Mouse (Mus musculus): ENCODE data around the gene Rpl13. TPM values are rescaled to one million over a fixed set of nuclear protein-coding genes. Genes with fewer than 3 reads are reported as not detected.

Rpl13 gene
- polyA plus RNA-seq, 1 experiment, result 3,059 TPM

DNA sequence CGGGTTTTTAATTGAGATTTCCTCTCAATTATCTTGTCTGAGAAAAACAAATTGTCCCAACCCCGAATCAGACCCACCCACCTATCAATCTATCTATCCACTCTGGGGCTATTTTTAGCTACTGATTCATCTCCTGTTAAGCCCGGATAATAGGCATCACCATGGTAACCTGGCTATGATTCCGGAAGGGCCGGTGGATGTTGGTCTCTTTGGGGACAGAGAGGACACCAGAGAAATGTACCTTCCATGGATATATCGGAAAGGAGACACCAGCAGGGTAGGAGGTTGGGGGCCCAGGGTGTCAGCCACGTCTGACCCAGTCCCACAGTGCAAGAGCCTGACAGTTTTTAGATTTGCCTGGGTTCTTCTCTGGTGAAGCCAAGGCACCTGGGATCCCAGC lies 33.3 kb downstream of the Rpl13 start:
- H3K79me2 ChIP-seq (ENCODE audit: control insufficient read depth, insufficient read depth), result no peaks in the 10 kb centered on the region
- H3K27me3 ChIP-seq (ENCODE audit: control insufficient read depth, insufficient read depth, insufficient read length), result no peaks in the 10 kb centered on the region
- TF ChIP-seq CEBPB (IDR thresholded peaks at IDR 0.05; ENCODE audit: insufficient read depth, poor library complexity, severe bottlenecking) (no peak), POLR2A (IDR thresholded peaks at IDR 0.05; ENCODE audit: insufficient read length, low read depth) (no peak), TCF12 (IDR thresholded peaks at IDR 0.05; ENCODE audit: insufficient read depth, poor library complexity, severe bottlenecking) (no peak), USF1 (IDR thresholded peaks at IDR 0.05; ENCODE audit: low read depth) (no peak), SRF (IDR thresholded peaks at IDR 0.05; ENCODE audit: control insufficient read depth, insufficient read length, low read depth) (no peak), REST (IDR thresholded peaks at IDR 0.05; ENCODE audit: insufficient read depth, insufficient read length) (no peak), E2F4 (IDR thresholded peaks at IDR 0.05; ENCODE audit: insufficient read depth) (no peak), MYOD1 (IDR thresholded peaks at IDR 0.05; ENCODE audit: control insufficient read depth in 1 of 3, insufficient read length in 2 of 3, low read depth in 2 of 3) (no peak), TCF3 (IDR thresholded peaks at IDR 0.05; ENCODE audit: insufficient read length, low read depth) (no peak), MYOG (IDR thresholded peaks at IDR 0.05; ENCODE audit: control insufficient read depth in 1 of 3, insufficient read depth in 1 of 3, insufficient read length in 2 of 3, low read depth in 2 of 3) (no peak), MAX (IDR thresholded peaks at IDR 0.05; ENCODE audit: low read depth) (no peak), POLR2AphosphoS2 (IDR thresholded peaks at IDR 0.05; ENCODE audit: insufficient read length, low read depth) (no peak)
- no peaks in the 10 kb centered on the region for H3K36me3 ChIP-seq (ENCODE audit: control insufficient read depth, insufficient read depth)
- H3K4me2 ChIP-seq (ENCODE audit: low read depth), result peak overlapping the region; percentile 42
- no peak overlapping the region for H3ac ChIP-seq (ENCODE audit: control insufficient read depth, insufficient read length)
- no peak overlapping the region for H3K4me3 ChIP-seq

DNA sequence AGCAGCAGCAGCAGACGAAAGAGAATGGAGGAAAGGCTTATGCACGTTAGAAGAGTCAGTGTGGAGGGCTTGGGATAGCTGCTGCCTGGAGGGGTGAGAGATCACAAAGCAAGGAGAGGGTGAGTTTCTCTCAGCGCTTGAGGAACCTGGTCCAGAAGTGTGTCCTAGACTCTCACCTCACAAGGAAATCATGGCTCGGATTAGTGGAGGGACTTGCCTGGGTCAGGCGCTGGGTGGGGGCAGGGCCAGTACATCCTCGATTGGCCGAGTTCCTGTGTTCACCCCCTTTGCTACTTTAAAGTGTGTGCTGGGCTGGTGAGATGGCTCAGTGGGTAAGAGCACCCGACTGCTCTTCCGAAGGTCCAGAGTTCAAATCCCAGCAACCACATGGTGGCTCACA lies 33.7 kb downstream of the Rpl13 start:
- H3K4me2 ChIP-seq (ENCODE audit: low read depth), result peak overlapping the region; percentile 42

DNA sequence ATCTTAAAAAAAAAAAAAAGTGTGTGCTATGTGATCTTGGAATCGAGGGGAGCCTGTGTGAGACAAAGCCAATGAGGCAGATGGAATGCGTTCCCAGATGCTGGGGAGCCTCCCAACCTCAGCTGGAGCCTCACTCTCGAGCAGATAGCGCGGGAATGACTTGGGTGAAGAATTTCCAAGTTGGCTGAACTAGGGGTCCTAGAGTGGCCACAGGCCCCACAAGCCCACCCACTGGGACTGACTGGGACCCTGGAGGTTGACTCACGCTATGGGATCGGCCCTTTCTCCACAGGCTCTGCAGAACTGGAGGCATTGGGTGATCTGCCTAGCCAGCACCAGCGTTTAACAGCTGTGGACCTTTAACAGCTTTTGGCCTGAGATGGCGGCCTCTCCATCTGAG lies 34.1 kb downstream of the Rpl13 start:
- H3K4me2 ChIP-seq (ENCODE audit: low read depth), result no peak overlapping the region
- no peak for TF ChIP-seq MAX (IDR thresholded peaks at IDR 0.05; ENCODE audit: low read depth)
- TF ChIP-seq MYOG (IDR thresholded peaks at IDR 0.05; ENCODE audit: control insufficient read depth in 1 of 3, insufficient read depth in 1 of 3, insufficient read length in 2 of 3, low read depth in 2 of 3), result no peak
- TF ChIP-seq TCF3 (IDR thresholded peaks at IDR 0.05; ENCODE audit: insufficient read length, low read depth), result no peak
- H3K36me3 ChIP-seq (ENCODE audit: control insufficient read depth, insufficient read depth), result no peaks in the 10 kb centered on the region
- H3K27me3 ChIP-seq (ENCODE audit: control insufficient read depth, insufficient read depth, insufficient read length), result no peaks in the 10 kb centered on the region
- no peaks in the 10 kb centered on the region for H3K79me2 ChIP-seq (ENCODE audit: control insufficient read depth, insufficient read depth)
- H3K4me3 ChIP-seq, result no peak overlapping the region
- no peak overlapping the region for H3ac ChIP-seq (ENCODE audit: control insufficient read depth, insufficient read length)

More for the DNA sequence above, 33.7 kb downstream of the Rpl13 start:
- H3K36me3 ChIP-seq (ENCODE audit: control insufficient read depth, insufficient read depth), result no peaks in the 10 kb centered on the region
- no peak overlapping the region for H3ac ChIP-seq (ENCODE audit: control insufficient read depth, insufficient read length)
- TF ChIP-seq POLR2AphosphoS2 (IDR thresholded peaks at IDR 0.05; ENCODE audit: insufficient read length, low read depth), result no peak
- no peak for TF ChIP-seq SRF (IDR thresholded peaks at IDR 0.05; ENCODE audit: control insufficient read depth, insufficient read length, low read depth)
- TF ChIP-seq MAX (IDR thresholded peaks at IDR 0.05; ENCODE audit: low read depth), result no peak
- no peak for TF ChIP-seq TCF12 (IDR thresholded peaks at IDR 0.05; ENCODE audit: insufficient read depth, poor library complexity, severe bottlenecking)
- TF ChIP-seq USF1 (IDR thresholded peaks at IDR 0.05; ENCODE audit: low read depth), result no peak
- no peak for TF ChIP-seq POLR2A (IDR thresholded peaks at IDR 0.05; ENCODE audit: insufficient read length, low read depth)
- TF ChIP-seq CEBPB (IDR thresholded peaks at IDR 0.05; ENCODE audit: insufficient read depth, poor library complexity, severe bottlenecking), result no peak
- TF ChIP-seq MYOD1 (IDR thresholded peaks at IDR 0.05; ENCODE audit: control insufficient read depth in 1 of 3, insufficient read length in 2 of 3, low read depth in 2 of 3), result no peak
- no peak for TF ChIP-seq MYOG (IDR thresholded peaks at IDR 0.05; ENCODE audit: control insufficient read depth in 1 of 3, insufficient read depth in 1 of 3, insufficient read length in 2 of 3, low read depth in 2 of 3)
- TF ChIP-seq TCF3 (IDR thresholded peaks at IDR 0.05; ENCODE audit: insufficient read length, low read depth), result no peak
- no peak for TF ChIP-seq E2F4 (IDR thresholded peaks at IDR 0.05; ENCODE audit: insufficient read depth)
- TF ChIP-seq REST (IDR thresholded peaks at IDR 0.05; ENCODE audit: insufficient read depth, insufficient read length), result no peak
- no peaks in the 10 kb centered on the region for H3K79me2 ChIP-seq (ENCODE audit: control insufficient read depth, insufficient read depth)
- H3K4me3 ChIP-seq, result no peak overlapping the region
- no peaks in the 10 kb centered on the region for H3K27me3 ChIP-seq (ENCODE audit: control insufficient read depth, insufficient read depth, insufficient read length)

DNA sequence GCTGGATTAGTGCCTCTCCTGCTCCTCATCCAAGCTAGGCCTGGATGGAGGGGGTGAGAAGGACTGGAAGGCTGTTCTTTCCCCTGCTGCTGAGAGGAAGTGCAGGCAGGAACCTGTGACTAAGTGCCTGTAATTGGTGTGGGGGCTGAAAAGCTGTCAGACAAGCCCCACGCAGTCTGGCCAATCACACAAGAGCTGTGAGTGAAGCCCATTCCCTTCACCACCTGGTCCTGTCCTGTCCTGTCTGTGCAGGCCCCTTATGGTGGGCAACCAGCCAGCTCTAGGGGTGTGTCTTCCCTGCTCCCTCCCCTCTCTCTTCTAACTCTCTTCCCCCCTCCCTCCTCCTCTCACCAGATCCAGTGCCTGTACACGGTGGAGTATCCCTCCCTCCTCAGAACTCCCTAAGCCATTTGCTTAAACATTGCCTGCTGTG lies 35.5 kb downstream of the Rpl13 start:
- Histone ChIP-seq H3K36me3 (ENCODE audit: control insufficient read depth, insufficient read depth) (no peaks in the 10 kb centered on the region), H3K27me3 (ENCODE audit: control insufficient read depth, insufficient read depth, insufficient read length) (no peaks in the 10 kb centered on the region), H3ac (ENCODE audit: control insufficient read depth, insufficient read length) (no peak overlapping the region), H3K79me2 (ENCODE audit: control insufficient read depth, insufficient read depth) (no peaks in the 10 kb centered on the region), H3K4me2 (ENCODE audit: low read depth) (peak overlapping the region; percentile 30), H3K4me3 (no peak overlapping the region)
- TF ChIP-seq CEBPB (IDR thresholded peaks at IDR 0.05; ENCODE audit: insufficient read depth, poor library complexity, severe bottlenecking) (no peak), MAX (IDR thresholded peaks at IDR 0.05; ENCODE audit: low read depth) (no peak), MYOD1 (IDR thresholded peaks at IDR 0.05; ENCODE audit: control insufficient read depth in 1 of 3, insufficient read length in 2 of 3, low read depth in 2 of 3) (peak in 1 of 3 experiments; percentile 62), SRF (IDR thresholded peaks at IDR 0.05; ENCODE audit: control insufficient read depth, insufficient read length, low read depth) (no peak), POLR2A (IDR thresholded peaks at IDR 0.05; ENCODE audit: insufficient read length, low read depth) (peak; percentile 33)

DNA sequence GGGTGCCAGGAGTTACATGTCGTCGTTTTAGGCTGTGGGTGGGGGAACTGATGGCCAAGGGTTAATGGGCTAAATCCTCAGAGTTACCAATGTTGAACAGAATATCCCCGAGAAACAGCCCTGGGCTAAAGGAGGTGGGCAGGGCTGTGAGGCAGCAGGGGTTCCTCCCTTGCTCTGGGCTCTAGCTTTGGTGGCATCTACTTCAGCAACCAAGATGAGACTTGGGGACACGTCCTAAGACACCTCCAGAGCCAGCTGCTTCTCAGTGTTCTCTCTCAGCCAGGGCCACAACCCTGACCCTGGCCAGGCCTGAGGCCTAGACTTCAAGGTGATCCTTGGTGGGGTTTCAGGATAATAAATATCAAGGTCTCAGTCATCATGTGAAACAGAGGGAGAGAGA lies 36.6 kb downstream of the Rpl13 start:
- H3K27me3 ChIP-seq (ENCODE audit: control insufficient read depth, insufficient read depth, insufficient read length), result no peaks in the 10 kb centered on the region
- no peak for TF ChIP-seq CEBPB (IDR thresholded peaks at IDR 0.05; ENCODE audit: insufficient read depth, poor library complexity, severe bottlenecking)
- TF ChIP-seq MAX (IDR thresholded peaks at IDR 0.05; ENCODE audit: low read depth), result no peak
- TF ChIP-seq MYOG (IDR thresholded peaks at IDR 0.05; ENCODE audit: control insufficient read depth in 1 of 3, insufficient read depth in 1 of 3, insufficient read length in 2 of 3, low read depth in 2 of 3), result no peak
- TF ChIP-seq SRF (IDR thresholded peaks at IDR 0.05; ENCODE audit: control insufficient read depth, insufficient read length, low read depth), result no peak
- no peak for TF ChIP-seq POLR2AphosphoS2 (IDR thresholded peaks at IDR 0.05; ENCODE audit: insufficient read length, low read depth)
- TF ChIP-seq E2F4 (IDR thresholded peaks at IDR 0.05; ENCODE audit: insufficient read depth), result no peak
- TF ChIP-seq REST (IDR thresholded peaks at IDR 0.05; ENCODE audit: insufficient read depth, insufficient read length), result no peak
- TF ChIP-seq TCF3 (IDR thresholded peaks at IDR 0.05; ENCODE audit: insufficient read length, low read depth), result no peak
- H3ac ChIP-seq (ENCODE audit: control insufficient read depth, insufficient read length), result no peak overlapping the region
- H3K36me3 ChIP-seq (ENCODE audit: control insufficient read depth, insufficient read depth), result no peaks in the 10 kb centered on the region
- no peak overlapping the region for H3K4me3 ChIP-seq
- no peaks in the 10 kb centered on the region for H3K79me2 ChIP-seq (ENCODE audit: control insufficient read depth, insufficient read depth)
- no peak overlapping the region for H3K4me2 ChIP-seq (ENCODE audit: low read depth)
